Mouse (Mus musculus) stomach, postnatal 0 days (tissue): ENCODE data around the gene Net1. TPM values are rescaled to one million over a fixed set of nuclear protein-coding genes. Genes with fewer than 3 reads are reported as not detected.
"Not testable (repeated sequence)": the region's sequence is repeated elsewhere in the genome, so short reads cannot be mapped to it uniquely, and the experiment has no call there.

ENCODE experiments used
- ATAC-seq: fragments of 200-750 bp; cut with Nextera tagmentation; 2 replicates; pipeline ENCODE4 v1.8.0; 2017; ENCODE audit not compliant: low FRiP score, low TSS enrichment
- DNase-seq: peaks from one replicate; pipeline ENCODE4 v3.0.0-alpha.2; 2016; ENCODE audit warnings: low spot score
- H3K27ac ChIP-seq: fragments of 300-500 bp; sonication (generic); replicated peaks from 2 replicates; pipeline ENCODE4 v1.5.1; 2014; ENCODE audit warnings: mild to moderate bottlenecking, control low read depth
- H3K27me3 ChIP-seq: fragments of 300-500 bp; sonication (generic); 2 replicates; pipeline ENCODE4 v1.6.1; 2014; ENCODE audit warnings: low read length; ENCODE audit not compliant: control insufficient read depth, insufficient read depth
- H3K36me3 ChIP-seq: fragments of 300-500 bp; sonication (generic); 2 replicates; pipeline ENCODE4 v1.6.1; 2014; ENCODE audit warnings: low read length, mixed read lengths; ENCODE audit not compliant: control insufficient read depth, insufficient read depth
- H3K4me1 ChIP-seq: fragments of 300-500 bp; sonication (generic); replicated peaks from 2 replicates; pipeline ENCODE4 v1.6.1; 2014; ENCODE audit warnings: antibody characterized with exemption; ENCODE audit not compliant: control insufficient read depth, insufficient read depth
- H3K4me2 ChIP-seq: fragments of 300-500 bp; sonication (generic); replicated peaks from 2 replicates; pipeline ENCODE4 v1.6.1; 2014; ENCODE audit warnings: low read depth, mild to moderate bottlenecking, control low read depth, moderate library complexity
- H3K4me3 ChIP-seq: fragments of 300-500 bp; sonication (generic); 2 replicates; pipeline ENCODE4 v1.5.1; 2014; ENCODE audit warnings: low read depth, low read length, control low read depth
- H3K9ac ChIP-seq: fragments of 300-500 bp; sonication (generic); 2 replicates; pipeline ENCODE4 v1.6.1; 2014; ENCODE audit warnings: mild to moderate bottlenecking, low read length, control low read depth, mixed read lengths
- H3K9me3 ChIP-seq: fragments of 300-500 bp; sonication (generic); 2 replicates; pipeline ENCODE4 v1.6.1; 2016; ENCODE audit warnings: low read length; ENCODE audit not compliant: control insufficient read depth
- CTCF ChIP-seq: IDR thresholded peaks from 2 replicates; pipeline ENCODE4 v1.5.1; 2016; ENCODE audit warnings: antibody characterized with exemption, low read depth, mild to moderate bottlenecking, moderate library complexity
- EP300 ChIP-seq: optimal IDR thresholded peaks from 2 replicates; pipeline ENCODE3; 2016; ENCODE audit warnings: antibody characterized with exemption
- whole genome bisulfite sequencing: fragments of 180-500 bp; shearing (Covaris S2); extraction: QIAGEN DNeasy Blood & Tissue Kit; methylation state at CpG from one replicate; pipeline ENCODE4 v1.1.7; 2014; 5-methylcytosine and 5-hydroxymethylcytosine counted together
- polyA plus RNA-seq: library from polyadenylated mRNA; unstranded; fragments of >200 nt; fragmentation: Nextera tagmentation; extraction: Ambion mirVana; gene quantifications from 2 replicates; pipeline ENCODE4 v1.2.1, GENCODE M21; 2015

Net1 gene
- polyA plus RNA-seq, 1 experiment from 2014 or later, result 54.6 TPM

GRCm38 (mm10) chr13:3861251-3861650 lies 56.8 kb downstream of the Net1 start:
- no peak overlapping the region for H3K9ac ChIP-seq
- no peak overlapping the region for H3K4me3 ChIP-seq
- 81% methylated on average over 8 of the region's 8 CpGs for WGBS
- ATAC-seq, result no peak
- no peak for TF ChIP-seq EP300
- TF ChIP-seq CTCF, result no peak
- DNase-seq, result no peak
- H3K36me3 ChIP-seq, result no peaks in the 10 kb centered on the region
- H3K9me3 ChIP-seq, result no peaks in the 10 kb centered on the region
- no peaks in the 10 kb centered on the region for H3K27me3 ChIP-seq
- 0 out of 2 replicates have a peak, but pooled peaks cover 2% of the 10 kb centered on the region for H3K4me1 ChIP-seq
- no peak overlapping the region for H3K4me2 ChIP-seq
- no peak overlapping the region for H3K27ac ChIP-seq

DNA sequence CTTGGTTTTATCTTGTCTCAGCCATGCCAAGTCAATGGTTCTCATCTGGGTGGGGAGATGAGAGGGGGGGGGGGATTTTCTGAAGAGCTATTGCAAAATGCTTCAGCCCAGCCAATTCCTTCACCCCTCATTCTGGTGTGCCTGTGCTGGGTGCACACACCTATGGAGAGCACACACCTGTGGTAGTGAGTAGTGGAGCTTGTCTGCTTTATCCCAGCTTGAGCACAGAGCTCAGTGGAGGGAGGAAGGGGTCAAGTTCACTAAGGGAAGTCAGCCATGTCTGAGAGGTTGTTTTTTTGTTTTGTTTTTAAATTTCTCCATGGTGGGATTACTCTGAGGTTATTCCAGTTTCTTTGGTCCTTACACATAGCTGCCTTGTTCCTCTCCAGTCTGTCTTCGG lies 61.8 kb downstream of the Net1 start:
- H3K9ac ChIP-seq, result no peak overlapping the region
- WGBS, result 81% methylated on average over 1 of the region's 1 CpGs
- H3K36me3 ChIP-seq, result no peaks in the 10 kb centered on the region
- no peaks in the 10 kb centered on the region for H3K9me3 ChIP-seq
- no peaks in the 10 kb centered on the region for H3K4me1 ChIP-seq
- H3K27me3 ChIP-seq, result no peaks in the 10 kb centered on the region
- no peak overlapping the region for H3K4me3 ChIP-seq
- DNase-seq (no peak), ATAC-seq (no peak)
- H3K4me2 ChIP-seq, result no peak overlapping the region
- H3K27ac ChIP-seq, result no peak overlapping the region
- no peak for TF ChIP-seq EP300

DNA sequence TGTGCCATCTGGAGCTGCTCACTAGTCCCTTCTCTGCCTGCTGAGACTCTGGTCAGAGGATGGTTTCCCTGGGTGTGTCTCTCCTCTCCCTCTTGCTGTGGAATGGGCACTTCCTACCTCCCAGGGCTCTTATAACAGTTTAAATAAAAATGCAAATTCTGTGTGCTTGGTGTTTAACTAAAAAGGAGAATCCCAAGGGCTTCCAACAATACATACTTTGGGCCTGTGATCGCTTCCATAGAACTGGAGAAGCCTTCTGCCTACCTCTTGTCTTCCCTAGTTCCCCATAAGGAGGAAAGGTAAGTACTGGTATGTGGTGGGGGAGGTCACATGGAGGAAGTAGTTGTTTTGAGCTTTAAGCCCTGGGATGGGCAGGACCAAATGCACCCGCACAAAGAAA lies 63.2 kb downstream of the Net1 start:
- no peak overlapping the region for H3K27ac ChIP-seq
- WGBS, result 80% methylated on average over 2 of the region's 2 CpGs
- H3K4me1 ChIP-seq, result no peaks in the 10 kb centered on the region
- H3K36me3 ChIP-seq, result no peaks in the 10 kb centered on the region
- no peak overlapping the region for H3K4me3 ChIP-seq
- no peak for DNase-seq
- H3K4me2 ChIP-seq, result no peak overlapping the region
- no peaks in the 10 kb centered on the region for H3K27me3 ChIP-seq
- H3K9me3 ChIP-seq, result no peaks in the 10 kb centered on the region
- TF ChIP-seq CTCF (no peak), EP300 (no peak)
- H3K9ac ChIP-seq, result no peak overlapping the region
- ATAC-seq, result no peak

GRCm38 (mm10) chr13:3853648-3854333 lies 64.2 kb downstream of the Net1 start, which contains the start of gene Calm5:
TSS of gene Calm5 (plus strand) at chr13:3854173.
- H3K9me3 ChIP-seq, H3K9ac ChIP-seq, ATAC-seq, DNase-seq, H3K27ac ChIP-seq, H3K27me3 ChIP-seq, H3K4me1 ChIP-seq, H3K36me3 ChIP-seq, H3K4me2 ChIP-seq, H3K4me3 ChIP-seq: not testable (repeated sequence)
- WGBS, result 81% methylated on average over 3 of the region's 3 CpGs

DNA sequence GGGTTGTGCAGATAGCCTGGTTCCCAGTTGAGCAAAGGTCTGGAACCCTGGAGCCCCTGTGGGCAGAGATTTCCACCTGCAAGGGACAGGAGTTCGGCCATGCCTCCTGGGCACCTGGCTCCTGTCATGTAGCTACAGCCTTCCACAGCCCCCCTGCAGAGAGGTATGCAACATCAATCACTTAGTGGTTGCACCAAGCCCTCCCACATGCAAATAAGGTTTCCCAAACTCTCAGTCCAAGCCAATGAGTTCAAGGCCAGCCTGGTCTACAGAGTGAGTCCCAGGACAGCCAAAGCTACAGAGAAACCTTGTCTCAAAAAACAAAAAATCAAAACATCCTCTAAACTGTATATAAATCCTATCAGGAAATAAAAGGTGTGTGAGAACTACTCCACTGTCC lies 67.7 kb downstream of the Net1 start:
- TF ChIP-seq EP300, result no peak
- TF ChIP-seq CTCF, result no peak
- no peaks in the 10 kb centered on the region for H3K4me1 ChIP-seq
- 79% methylated on average over 1 of the region's 1 CpGs for WGBS

DNA sequence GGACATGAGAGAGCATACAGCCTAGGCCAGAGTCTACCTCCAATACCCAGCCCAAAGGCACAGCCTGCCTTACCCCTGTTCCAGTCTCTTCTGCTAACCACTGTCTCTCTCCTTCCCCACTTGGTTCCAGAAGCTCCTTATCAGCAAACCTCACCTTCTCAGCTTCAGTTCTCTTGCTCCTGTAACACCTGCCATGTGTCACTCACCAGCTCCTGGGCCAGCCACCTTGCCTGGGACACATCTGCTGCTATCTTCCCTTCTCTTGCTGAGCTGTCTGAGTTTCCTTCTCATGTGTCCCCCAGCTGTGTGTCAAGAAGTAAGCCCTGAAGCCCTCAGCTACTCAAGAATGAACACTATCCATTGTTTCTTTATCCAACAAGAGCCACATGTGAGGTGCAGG lies 77.4 kb downstream of the Net1 start:
- not testable (repeated sequence) for H3K9ac ChIP-seq, H3K27ac ChIP-seq, ATAC-seq, H3K4me3 ChIP-seq, H3K9me3 ChIP-seq, H3K27me3 ChIP-seq, H3K36me3 ChIP-seq, H3K4me1 ChIP-seq, DNase-seq, H3K4me2 ChIP-seq

More for the DNA sequence above, 67.7 kb downstream of the Net1 start:
- H3K9me3 ChIP-seq, result no peaks in the 10 kb centered on the region
- no peak overlapping the region for H3K4me3 ChIP-seq
- no peak for DNase-seq
- no peak overlapping the region for H3K9ac ChIP-seq
- H3K36me3 ChIP-seq, result no peaks in the 10 kb centered on the region
- H3K27ac ChIP-seq, result no peak overlapping the region
- ATAC-seq, result no peak
- no peak overlapping the region for H3K4me2 ChIP-seq
- H3K27me3 ChIP-seq, result no peaks in the 10 kb centered on the region

GRCm38 (mm10) chr13:3837312-3837807 lies 80.7 kb downstream of the Net1 start, which contains the start of gene Calm4:
TSS of gene Calm4 (plus strand) at chr13:3837757.
- H3K4me2 ChIP-seq, H3K4me1 ChIP-seq, H3K9ac ChIP-seq, H3K36me3 ChIP-seq, H3K4me3 ChIP-seq, H3K27me3 ChIP-seq, H3K27ac ChIP-seq, ATAC-seq, DNase-seq, H3K9me3 ChIP-seq: not testable (repeated sequence)

- H3K4me2 ChIP-seq, DNase-seq, H3K4me1 ChIP-seq, H3K27ac ChIP-seq, H3K9ac ChIP-seq, ATAC-seq, H3K27me3 ChIP-seq, H3K36me3 ChIP-seq, H3K9me3 ChIP-seq, H3K4me3 ChIP-seq: not testable (repeated sequence)
Measured at GRCm38 (mm10) chr13:3833644-3834043, 84.4 kb downstream of the Net1 start.
